Mouse (Mus musculus): Measurements from ENCODE around the gene Tlcd1.

GRCm38 (mm10) chr11:78134344-78134743 lies 42.2 kb upstream of the Tlcd1 start:
- TF ChIP-seq POLR2A (IDR thresholded peaks at IDR 0.05; ENCODE audit: insufficient read length, low read depth), result no peak
- TF ChIP-seq TCF12 (IDR thresholded peaks at IDR 0.05; ENCODE audit: insufficient read depth, poor library complexity, severe bottlenecking), result no peak
- no peak for TF ChIP-seq E2F4 (IDR thresholded peaks at IDR 0.05; ENCODE audit: insufficient read depth)
- no peak for TF ChIP-seq POLR2AphosphoS2 (IDR thresholded peaks at IDR 0.05; ENCODE audit: insufficient read length, low read depth)
- TF ChIP-seq CEBPB (IDR thresholded peaks at IDR 0.05; ENCODE audit: insufficient read depth, poor library complexity, severe bottlenecking), result no peak
- TF ChIP-seq REST (IDR thresholded peaks at IDR 0.05; ENCODE audit: insufficient read depth, insufficient read length), result no peak
- TF ChIP-seq MAX (IDR thresholded peaks at IDR 0.05; ENCODE audit: low read depth), result no peak
- TF ChIP-seq MYOD1 (IDR thresholded peaks at IDR 0.05; ENCODE audit: control insufficient read depth in 1 of 3, insufficient read length in 2 of 3, low read depth in 2 of 3), result no peak
